Mouse (Mus musculus): Measurements from ENCODE around the gene 1500011B03Rik.

DNA sequence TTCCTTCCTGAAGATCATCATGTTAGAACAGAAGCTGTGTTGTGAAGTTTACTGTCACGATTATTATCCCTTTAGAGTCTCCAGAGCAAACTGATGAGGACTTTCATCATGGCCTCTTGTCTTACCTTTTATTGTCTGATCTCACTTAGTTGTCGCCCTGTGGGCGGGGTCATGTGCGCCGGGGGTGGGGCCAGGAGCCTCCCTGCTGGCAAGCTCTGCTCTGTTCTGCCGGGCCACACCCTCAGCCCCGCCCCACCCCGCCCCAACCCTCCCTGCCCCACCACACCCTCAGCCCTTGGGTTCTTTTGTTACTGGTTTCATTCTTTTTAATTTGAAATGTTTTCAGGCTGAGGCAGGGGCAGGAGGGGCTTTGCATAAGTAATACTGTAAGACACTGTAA is 22.2 kb downstream of the 1500011B03Rik start:
- no peak for TF ChIP-seq POLR2A (IDR thresholded peaks at IDR 0.05; ENCODE audit: insufficient read length, low read depth)
- TF ChIP-seq MYOG (IDR thresholded peaks at IDR 0.05; ENCODE audit: control insufficient read depth in 1 of 3, insufficient read depth in 1 of 3, insufficient read length in 2 of 3, low read depth in 2 of 3): no peak
- no peak for TF ChIP-seq MAX (IDR thresholded peaks at IDR 0.05; ENCODE audit: low read depth)
- TF ChIP-seq TCF12 (IDR thresholded peaks at IDR 0.05; ENCODE audit: insufficient read depth, poor library complexity, severe bottlenecking): no peak
- no peak for TF ChIP-seq POLR2AphosphoS2 (IDR thresholded peaks at IDR 0.05; ENCODE audit: insufficient read length, low read depth)
- no peak for TF ChIP-seq USF1 (IDR thresholded peaks at IDR 0.05; ENCODE audit: low read depth)
- TF ChIP-seq E2F4 (IDR thresholded peaks at IDR 0.05; ENCODE audit: insufficient read depth): no peak
- no peak for TF ChIP-seq REST (IDR thresholded peaks at IDR 0.05; ENCODE audit: insufficient read depth, insufficient read length)
- no peak for TF ChIP-seq SRF (IDR thresholded peaks at IDR 0.05; ENCODE audit: control insufficient read depth, insufficient read length, low read depth)

Data from myocyte (in vitro differentiated cells).